Mouse (Mus musculus): Measurements from ENCODE around the gene Lrba. TPM values are rescaled to one million over a fixed set of nuclear protein-coding genes. Genes with fewer than 3 reads are reported as not detected.

Lrba gene
- polyA plus RNA-seq, 1 experiment from 2014 or later = 5.9 TPM

DNA sequence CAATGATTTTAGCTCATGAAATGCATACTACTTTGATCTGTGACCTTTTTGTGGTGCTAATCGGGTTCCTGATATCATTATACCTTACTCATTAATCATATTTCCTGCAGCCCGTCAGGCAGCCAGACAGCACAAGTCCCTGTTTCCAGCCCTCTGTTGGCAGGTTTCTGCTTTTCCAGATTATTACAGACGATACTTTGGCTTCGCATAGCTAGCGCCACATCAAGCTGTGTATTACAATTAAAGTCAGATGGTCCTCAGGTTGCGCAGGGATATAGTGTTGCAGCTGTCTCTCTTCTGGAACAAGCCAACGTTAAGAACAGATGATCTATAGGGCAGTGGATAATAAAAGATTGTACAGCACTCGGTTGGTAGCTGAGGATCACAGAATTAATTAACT lies 443.7 kb downstream of the Lrba start:
- H3K4me3 ChIP-seq (replicated peaks; ENCODE audit: low read depth, low read length) = no peak overlapping the region
- H3K9me3 ChIP-seq (replicated peaks; ENCODE audit: low read length) = no peaks in the 10 kb centered on the region
- ATAC-seq (replicated peaks; ENCODE audit: low FRiP score, low read depth) (no peak), DNase-seq (ENCODE audit: low spot score) (no peak)
- no peaks in the 10 kb centered on the region for H3K36me3 ChIP-seq (ENCODE audit: insufficient read depth, low read length)
- no peak overlapping the region for H3K9ac ChIP-seq (ENCODE audit: low read depth, low read length)
- no peak for TF ChIP-seq CTCF (IDR thresholded peaks at IDR 0.05; ENCODE audit: low read depth)
- H3K27ac ChIP-seq = no peak overlapping the region
- H3K4me2 ChIP-seq (ENCODE audit: low read length) = no peak overlapping the region
- no peaks in the 10 kb centered on the region for H3K4me1 ChIP-seq (replicated peaks; ENCODE audit: insufficient read depth, low read length)
- 43% methylated on average over 8 of the region's 8 CpGs for WGBS
- no peaks in the 10 kb centered on the region for H3K27me3 ChIP-seq (ENCODE audit: insufficient read depth, low read length)

DNA sequence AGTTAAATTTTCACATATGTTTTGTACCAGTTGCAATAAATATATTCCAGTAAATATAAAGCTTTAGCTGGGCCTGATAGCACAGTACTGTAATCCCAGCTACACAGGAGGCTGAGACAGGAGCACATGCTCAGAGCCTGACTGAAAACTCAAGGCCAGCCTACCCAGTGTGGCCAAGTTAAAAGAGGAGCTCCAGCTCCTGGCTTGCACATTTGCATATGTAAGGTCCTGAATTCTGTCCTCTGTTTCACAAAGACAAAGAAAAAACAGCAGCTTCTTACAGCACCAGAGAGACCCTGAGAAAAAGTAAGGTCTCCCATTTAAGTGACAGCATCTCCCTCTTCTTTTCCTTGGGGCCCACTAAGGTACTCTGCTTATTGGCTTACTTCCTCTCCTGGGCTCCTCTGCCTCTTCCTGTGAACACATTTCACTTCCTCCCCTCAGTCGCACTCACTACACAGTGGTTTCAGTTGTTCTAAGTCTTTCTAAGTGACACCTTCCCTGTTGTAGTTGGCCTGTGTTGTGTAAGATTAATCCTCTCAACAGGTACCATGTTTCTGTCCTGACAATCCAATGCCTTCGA lies 453.2 kb downstream of the Lrba start:
- Histone ChIP-seq H3K27me3 (ENCODE audit: insufficient read depth, low read length) (no peaks in the 10 kb centered on the region), H3K9me3 (replicated peaks; ENCODE audit: low read length) (no peaks in the 10 kb centered on the region), H3K4me3 (replicated peaks; ENCODE audit: low read depth, low read length) (no peak overlapping the region), H3K4me2 (ENCODE audit: low read length) (no peak overlapping the region), H3K27ac (no peak overlapping the region), H3K36me3 (ENCODE audit: insufficient read depth, low read length) (no peaks in the 10 kb centered on the region), H3K9ac (ENCODE audit: low read depth, low read length) (no peak overlapping the region), H3K4me1 (replicated peaks; ENCODE audit: insufficient read depth, low read length) (no peaks in the 10 kb centered on the region)
- DNase-seq (ENCODE audit: low spot score) = no peak
- WGBS = 69% methylated on average over 2 of the region's 2 CpGs
- no peak for TF ChIP-seq CTCF (IDR thresholded peaks at IDR 0.05; ENCODE audit: low read depth)
- no peak for ATAC-seq (replicated peaks; ENCODE audit: low FRiP score, low read depth)

DNA sequence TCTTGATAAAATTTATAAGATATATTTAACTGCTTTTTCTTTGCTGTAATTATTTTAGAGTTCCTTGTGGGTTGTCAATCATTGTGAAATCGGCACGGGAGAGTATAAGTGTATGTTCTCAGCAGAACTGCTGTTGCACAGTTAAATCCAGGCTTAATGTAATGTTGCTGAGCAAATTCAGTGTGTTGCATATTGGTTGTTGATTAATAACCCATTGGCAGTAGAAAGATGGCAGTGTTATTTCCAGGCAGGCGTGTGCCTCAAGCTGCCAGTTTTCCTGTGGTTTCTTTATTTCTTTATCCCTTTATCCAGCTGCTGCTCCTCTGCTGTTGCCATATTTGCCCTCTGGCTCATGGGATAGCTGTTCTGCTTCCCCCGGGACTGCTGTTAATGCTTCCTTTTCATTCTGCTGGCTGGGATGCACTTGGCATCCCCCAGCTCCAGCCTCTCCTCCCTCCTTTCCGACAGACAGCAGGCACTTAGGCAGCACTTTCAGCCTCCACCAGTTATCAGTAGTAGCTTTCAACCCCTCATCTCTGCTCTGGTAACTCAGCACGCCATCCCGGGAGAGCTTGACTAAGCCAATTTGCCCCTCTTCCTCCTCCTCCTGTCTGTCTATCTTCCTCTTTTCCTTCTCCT lies 463.2 kb downstream of the Lrba start:
- no peak for TF ChIP-seq CTCF (IDR thresholded peaks at IDR 0.05; ENCODE audit: low read depth)
- no peak overlapping the region for H3K4me3 ChIP-seq (replicated peaks; ENCODE audit: low read depth, low read length)
- no peaks in the 10 kb centered on the region for H3K27me3 ChIP-seq (ENCODE audit: insufficient read depth, low read length)
- H3K9ac ChIP-seq (ENCODE audit: low read depth, low read length) = no peak overlapping the region
- 57% methylated on average over 7 of the region's 7 CpGs for WGBS
- H3K4me2 ChIP-seq (ENCODE audit: low read length) = no peak overlapping the region
- H3K27ac ChIP-seq = no peak overlapping the region
- H3K9me3 ChIP-seq (replicated peaks; ENCODE audit: low read length) = no peaks in the 10 kb centered on the region
- DNase-seq (ENCODE audit: low spot score) (no peak), ATAC-seq (replicated peaks; ENCODE audit: low FRiP score, low read depth) (no peak)
- no peaks in the 10 kb centered on the region for H3K4me1 ChIP-seq (replicated peaks; ENCODE audit: insufficient read depth, low read length)
- no peaks in the 10 kb centered on the region for H3K36me3 ChIP-seq (ENCODE audit: insufficient read depth, low read length)

DNA sequence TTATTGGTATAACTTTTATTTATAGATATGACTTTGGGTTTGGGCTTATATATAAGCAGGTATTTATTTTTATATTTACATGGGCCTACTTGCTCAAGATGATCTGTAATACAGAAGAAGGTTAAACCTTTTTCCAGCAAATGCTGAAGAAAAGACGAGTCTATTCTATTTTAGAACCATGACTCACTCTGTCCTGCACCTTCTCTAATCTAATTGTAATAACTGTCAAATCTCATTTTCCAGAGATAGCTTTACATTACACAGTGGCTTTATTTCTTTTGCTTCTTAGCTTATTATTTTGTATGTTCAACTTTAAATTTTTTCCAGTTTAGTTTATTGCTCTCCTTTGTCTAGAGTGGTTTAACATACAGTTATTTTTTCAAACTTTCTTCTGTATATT lies 464.0 kb downstream of the Lrba start:
- DNase-seq (ENCODE audit: low spot score) = no peak
- ATAC-seq (replicated peaks; ENCODE audit: low FRiP score, low read depth) = no peak
- Histone ChIP-seq H3K9ac (ENCODE audit: low read depth, low read length) (no peak overlapping the region), H3K4me2 (ENCODE audit: low read length) (no peak overlapping the region), H3K9me3 (replicated peaks; ENCODE audit: low read length) (no peaks in the 10 kb centered on the region), H3K4me3 (replicated peaks; ENCODE audit: low read depth, low read length) (no peak overlapping the region), H3K4me1 (replicated peaks; ENCODE audit: insufficient read depth, low read length) (no peaks in the 10 kb centered on the region), H3K27ac (no peak overlapping the region), H3K36me3 (ENCODE audit: insufficient read depth, low read length) (no peaks in the 10 kb centered on the region), H3K27me3 (ENCODE audit: insufficient read depth, low read length) (no peaks in the 10 kb centered on the region)
- TF ChIP-seq CTCF (IDR thresholded peaks at IDR 0.05; ENCODE audit: low read depth) = no peak
- WGBS = 77% methylated on average over 1 of the region's 1 CpGs

DNA sequence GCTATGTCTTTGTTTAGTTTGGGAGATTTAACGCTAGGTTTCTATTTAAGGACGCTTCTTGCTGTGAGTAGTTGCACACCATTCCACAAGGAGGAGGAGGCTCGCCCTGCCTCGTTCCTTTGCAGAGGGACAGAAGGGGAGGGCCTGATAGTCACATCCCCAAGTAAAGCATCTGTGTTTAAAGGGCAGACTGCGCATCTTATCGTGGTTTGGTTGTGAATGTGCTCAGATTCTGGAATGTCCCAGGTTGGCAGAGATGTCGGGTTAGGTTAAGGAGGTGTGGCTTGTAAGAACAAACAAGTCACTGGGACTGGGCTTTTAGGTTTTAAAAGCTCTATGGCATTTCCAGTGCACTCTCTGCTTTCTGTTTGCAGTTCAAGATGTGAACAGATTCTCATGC lies 464.8 kb downstream of the Lrba start:
- no peak overlapping the region for H3K4me3 ChIP-seq (replicated peaks; ENCODE audit: low read depth, low read length)
- no peak overlapping the region for H3K4me2 ChIP-seq (ENCODE audit: low read length)
- no peaks in the 10 kb centered on the region for H3K27me3 ChIP-seq (ENCODE audit: insufficient read depth, low read length)
- no peak overlapping the region for H3K27ac ChIP-seq
- DNase-seq (ENCODE audit: low spot score) (no peak), ATAC-seq (replicated peaks; ENCODE audit: low FRiP score, low read depth) (no peak)
- H3K36me3 ChIP-seq (ENCODE audit: insufficient read depth, low read length) = no peaks in the 10 kb centered on the region
- WGBS = 31% methylated on average over 7 of the region's 7 CpGs
- no peak for TF ChIP-seq CTCF (IDR thresholded peaks at IDR 0.05; ENCODE audit: low read depth)
- H3K4me1 ChIP-seq (replicated peaks; ENCODE audit: insufficient read depth, low read length) = no peaks in the 10 kb centered on the region
- H3K9me3 ChIP-seq (replicated peaks; ENCODE audit: low read length) = no peaks in the 10 kb centered on the region
- H3K9ac ChIP-seq (ENCODE audit: low read depth, low read length) = no peak overlapping the region

DNA sequence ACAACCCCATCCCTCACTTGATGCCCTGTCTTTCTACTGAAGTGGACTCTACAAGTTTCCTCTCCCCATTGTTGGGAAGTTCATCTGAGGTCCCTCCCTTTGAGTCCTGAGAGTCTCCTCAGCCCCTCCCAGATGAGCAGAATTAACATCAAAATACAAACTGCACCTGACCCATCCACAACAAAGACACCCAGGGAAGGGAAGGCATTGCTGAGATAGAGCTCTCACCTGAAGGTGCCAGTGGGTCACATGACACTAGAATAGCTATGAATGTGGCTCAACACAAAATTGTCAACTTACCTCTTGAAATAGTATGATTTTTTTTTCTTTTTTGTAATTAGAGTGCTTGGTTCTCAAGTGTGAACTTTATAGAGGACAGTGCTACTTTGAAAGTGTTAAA lies 468.3 kb downstream of the Lrba start:
- no peak for TF ChIP-seq CTCF (IDR thresholded peaks at IDR 0.05; ENCODE audit: low read depth)

DNA sequence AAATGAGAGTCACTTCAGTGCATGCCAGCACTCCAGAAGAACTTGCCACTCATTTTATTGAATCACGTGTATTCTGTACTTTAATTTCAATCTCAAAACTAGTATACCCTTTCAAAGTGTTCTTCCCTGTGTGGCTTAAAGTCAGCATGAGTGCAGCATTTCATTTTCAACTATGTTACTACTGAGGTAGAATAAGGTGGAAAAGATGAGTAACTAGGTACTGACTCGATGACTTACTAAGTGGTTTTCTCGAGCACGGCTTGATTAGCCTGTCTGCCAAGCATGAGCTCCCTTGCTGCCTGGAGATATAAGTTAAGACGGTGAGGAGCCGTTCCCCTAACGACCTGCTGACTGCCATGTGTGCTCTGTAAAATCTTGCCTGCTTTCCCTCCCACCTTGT lies 469.1 kb downstream of the Lrba start:
- no peak for DNase-seq (ENCODE audit: low spot score)
- Histone ChIP-seq H3K27ac (no peak overlapping the region), H3K27me3 (ENCODE audit: insufficient read depth, low read length) (no peaks in the 10 kb centered on the region), H3K9ac (ENCODE audit: low read depth, low read length) (no peak overlapping the region), H3K9me3 (replicated peaks; ENCODE audit: low read length) (no peaks in the 10 kb centered on the region), H3K4me3 (replicated peaks; ENCODE audit: low read depth, low read length) (no peak overlapping the region), H3K4me2 (ENCODE audit: low read length) (no peak overlapping the region), H3K4me1 (replicated peaks; ENCODE audit: insufficient read depth, low read length) (no peaks in the 10 kb centered on the region), H3K36me3 (ENCODE audit: insufficient read depth, low read length) (no peaks in the 10 kb centered on the region)
- TF ChIP-seq CTCF (IDR thresholded peaks at IDR 0.05; ENCODE audit: low read depth) = no peak
- WGBS = 62% methylated on average over 7 of the region's 7 CpGs
- ATAC-seq (replicated peaks; ENCODE audit: low FRiP score, low read depth) = no peak

More for the DNA sequence above, 468.3 kb downstream of the Lrba start:
- Histone ChIP-seq H3K4me3 (replicated peaks; ENCODE audit: low read depth, low read length) (no peak overlapping the region), H3K4me1 (replicated peaks; ENCODE audit: insufficient read depth, low read length) (no peaks in the 10 kb centered on the region), H3K4me2 (ENCODE audit: low read length) (no peak overlapping the region), H3K9me3 (replicated peaks; ENCODE audit: low read length) (no peaks in the 10 kb centered on the region), H3K36me3 (ENCODE audit: insufficient read depth, low read length) (no peaks in the 10 kb centered on the region), H3K27me3 (ENCODE audit: insufficient read depth, low read length) (no peaks in the 10 kb centered on the region), H3K27ac (no peak overlapping the region), H3K9ac (ENCODE audit: low read depth, low read length) (no peak overlapping the region)
- DNase-seq (ENCODE audit: low spot score) = no peak
- ATAC-seq (replicated peaks; ENCODE audit: low FRiP score, low read depth) = no peak

All from kidney, postnatal 0 days (tissue).